Mouse (Mus musculus): ENCODE measurements around the gene Olfr1411. TPM values are rescaled to one million over a fixed set of nuclear protein-coding genes. Genes with fewer than 3 reads are reported as not detected.

The Olfr1411 gene
- not detected in 2 replicates for polyA plus RNA-seq (2015; fragmentation: Nextera tagmentation; extraction: Ambion mirVana)

- ATAC-seq (replicated peaks; ENCODE audit: extremely low read depth, insufficient read depth, low FRiP score): no peak
- Histone ChIP-seq H3K27ac (ENCODE audit: low read length) (no peak within 1 kb of the TSS), H3K9me3 (replicated peaks; ENCODE audit: control insufficient read depth, low read length) (no peaks in the 10 kb centered on the region), H3K27me3 (ENCODE audit: control insufficient read depth, insufficient read depth, low read length) (no peaks in the 10 kb centered on the region), H3K36me3 (ENCODE audit: control insufficient read depth, insufficient read depth) (no peaks in the 10 kb centered on the region), H3K4me2 (ENCODE audit: low read depth, low read length) (no peak within 1 kb of the TSS), H3K4me3 (ENCODE audit: low read length) (no peak within 1 kb of the TSS), H3K9ac (ENCODE audit: low read length) (no peak within 1 kb of the TSS), H3K4me1 (ENCODE audit: control insufficient read depth, insufficient read depth, low read length) (no peaks in the 10 kb centered on the region)
Measured at GRCm38 (mm10) chr1:92594111-92594510, at the start of gene Olfr1411. Gene Olfr1411, plus strand, starts transcription at chr1:92594411.

- ATAC-seq (replicated peaks; ENCODE audit: extremely low read depth, insufficient read depth, low FRiP score): no peak
- Histone ChIP-seq H3K27ac (ENCODE audit: low read length) (no peak overlapping the region), H3K9ac (ENCODE audit: low read length) (no peak overlapping the region), H3K9me3 (replicated peaks; ENCODE audit: control insufficient read depth, low read length) (no peaks in the 10 kb centered on the region), H3K27me3 (ENCODE audit: control insufficient read depth, insufficient read depth, low read length) (no peaks in the 10 kb centered on the region), H3K4me1 (ENCODE audit: control insufficient read depth, insufficient read depth, low read length) (no peaks in the 10 kb centered on the region), H3K4me2 (ENCODE audit: low read depth, low read length) (no peak overlapping the region), H3K36me3 (ENCODE audit: control insufficient read depth, insufficient read depth) (no peaks in the 10 kb centered on the region), H3K4me3 (ENCODE audit: low read length) (no peak overlapping the region)
- WGBS: 78% methylated on average over 2 of the region's 2 CpGs
Measured at GRCm38 (mm10) chr1:92545929-92546328, 48.3 kb upstream of the Olfr1411 start.

- Histone ChIP-seq H3K9ac (ENCODE audit: low read length) (no peak within 1 kb of the TSS), H3K4me1 (ENCODE audit: control insufficient read depth, insufficient read depth, low read length) (no peaks in the 10 kb centered on the region), H3K4me2 (ENCODE audit: low read depth, low read length) (no peak within 1 kb of the TSS), H3K27ac (ENCODE audit: low read length) (no peak within 1 kb of the TSS), H3K36me3 (ENCODE audit: control insufficient read depth, insufficient read depth) (no peaks in the 10 kb centered on the region), H3K9me3 (replicated peaks; ENCODE audit: control insufficient read depth, low read length) (no peaks in the 10 kb centered on the region), H3K27me3 (ENCODE audit: control insufficient read depth, insufficient read depth, low read length) (no peaks in the 10 kb centered on the region), H3K4me3 (ENCODE audit: low read length) (no peak within 1 kb of the TSS)
- ATAC-seq (replicated peaks; ENCODE audit: extremely low read depth, insufficient read depth, low FRiP score): no peak
- 83% methylated on average over 3 of the region's 3 CpGs for WGBS
Measured at GRCm38 (mm10) chr1:92571022-92571421, 23.2 kb upstream of the Olfr1411 start, which contains the start of gene Olfr1413. Gene Olfr1413, plus strand, starts transcription at chr1:92571322.

GRCm38 (mm10) chr1:92585479-92585878 is 8.7 kb upstream of the Olfr1411 start, which contains the start of gene Olfr1412:
Gene Olfr1412, plus strand, starts transcription at chr1:92585779.
- H3K9ac ChIP-seq (ENCODE audit: low read length): no peak within 1 kb of the TSS
- 77% methylated on average over 2 of the region's 2 CpGs for WGBS
- ATAC-seq (replicated peaks; ENCODE audit: extremely low read depth, insufficient read depth, low FRiP score): no peak

GRCm38 (mm10) chr1:92596019-92596418 is 1.8 kb downstream of the Olfr1411 start:
- no peaks in the 10 kb centered on the region for H3K4me1 ChIP-seq (ENCODE audit: control insufficient read depth, insufficient read depth, low read length)
- H3K4me2 ChIP-seq (ENCODE audit: low read depth, low read length): no peak overlapping the region
- WGBS: 66% methylated on average over 3 of the region's 3 CpGs
- no peaks in the 10 kb centered on the region for H3K27me3 ChIP-seq (ENCODE audit: control insufficient read depth, insufficient read depth, low read length)
- ATAC-seq (replicated peaks; ENCODE audit: extremely low read depth, insufficient read depth, low FRiP score): no peak
- H3K4me3 ChIP-seq (ENCODE audit: low read length): no peak overlapping the region
- H3K9ac ChIP-seq (ENCODE audit: low read length): no peak overlapping the region
- H3K36me3 ChIP-seq (ENCODE audit: control insufficient read depth, insufficient read depth): no peaks in the 10 kb centered on the region
- H3K9me3 ChIP-seq (replicated peaks; ENCODE audit: control insufficient read depth, low read length): no peaks in the 10 kb centered on the region
- no peak overlapping the region for H3K27ac ChIP-seq (ENCODE audit: low read length)

More at GRCm38 (mm10) chr1:92585479-92585878, 8.7 kb upstream of the Olfr1411 start, which contains the start of gene Olfr1412:
- no peak within 1 kb of the TSS for H3K4me3 ChIP-seq (ENCODE audit: low read length)
- no peaks in the 10 kb centered on the region for H3K27me3 ChIP-seq (ENCODE audit: control insufficient read depth, insufficient read depth, low read length)
- H3K9me3 ChIP-seq (replicated peaks; ENCODE audit: control insufficient read depth, low read length): peaks cover 7% of the 10 kb centered on the region
- no peaks in the 10 kb centered on the region for H3K36me3 ChIP-seq (ENCODE audit: control insufficient read depth, insufficient read depth)
- no peak within 1 kb of the TSS for H3K27ac ChIP-seq (ENCODE audit: low read length)
- H3K4me2 ChIP-seq (ENCODE audit: low read depth, low read length): no peak within 1 kb of the TSS
- no peaks in the 10 kb centered on the region for H3K4me1 ChIP-seq (ENCODE audit: control insufficient read depth, insufficient read depth, low read length)

GRCm38 (mm10) chr1:92605482-92605881 is 11.3 kb downstream of the Olfr1411 start, which contains the start of gene Olfr1410:
Gene Olfr1410, plus strand, starts transcription at chr1:92605782.
- Histone ChIP-seq H3K27me3 (ENCODE audit: control insufficient read depth, insufficient read depth, low read length) (peaks cover 6% of the 10 kb centered on the region; the same call in 1 of the 2 replicates), H3K27ac (ENCODE audit: low read length) (no peak within 1 kb of the TSS)
- no peak for ATAC-seq (replicated peaks; ENCODE audit: extremely low read depth, insufficient read depth, low FRiP score)

GRCm38 (mm10) chr1:92607711-92608110 is 13.5 kb downstream of the Olfr1411 start:
- Histone ChIP-seq H3K9ac (ENCODE audit: low read length) (no peak overlapping the region), H3K4me3 (ENCODE audit: low read length) (no peak overlapping the region), H3K36me3 (ENCODE audit: control insufficient read depth, insufficient read depth) (no peaks in the 10 kb centered on the region), H3K27ac (ENCODE audit: low read length) (no peak overlapping the region), H3K9me3 (replicated peaks; ENCODE audit: control insufficient read depth, low read length) (no peaks in the 10 kb centered on the region), H3K4me2 (ENCODE audit: low read depth, low read length) (no peak overlapping the region), H3K4me1 (ENCODE audit: control insufficient read depth, insufficient read depth, low read length) (no peaks in the 10 kb centered on the region), H3K27me3 (ENCODE audit: control insufficient read depth, insufficient read depth, low read length) (peaks cover 8% of the 10 kb centered on the region)
- ATAC-seq (replicated peaks; ENCODE audit: extremely low read depth, insufficient read depth, low FRiP score): no peak
- 68% methylated on average over 4 of the region's 4 CpGs for WGBS

More at GRCm38 (mm10) chr1:92605482-92605881, 11.3 kb downstream of the Olfr1411 start, which contains the start of gene Olfr1410:
- 79% methylated on average over 1 of the region's 1 CpGs for WGBS
- Histone ChIP-seq H3K9ac (ENCODE audit: low read length) (no peak within 1 kb of the TSS), H3K4me1 (ENCODE audit: control insufficient read depth, insufficient read depth, low read length) (no peaks in the 10 kb centered on the region), H3K4me2 (ENCODE audit: low read depth, low read length) (no peak within 1 kb of the TSS), H3K9me3 (replicated peaks; ENCODE audit: control insufficient read depth, low read length) (no peaks in the 10 kb centered on the region), H3K4me3 (ENCODE audit: low read length) (no peak within 1 kb of the TSS), H3K36me3 (ENCODE audit: control insufficient read depth, insufficient read depth) (no peaks in the 10 kb centered on the region)

GRCm38 (mm10) chr1:92611008-92611407 is 16.8 kb downstream of the Olfr1411 start:
- H3K9me3 ChIP-seq (replicated peaks; ENCODE audit: control insufficient read depth, low read length): no peaks in the 10 kb centered on the region
- no peaks in the 10 kb centered on the region for H3K36me3 ChIP-seq (ENCODE audit: control insufficient read depth, insufficient read depth)
- 3% methylated on average over 5 of the region's 5 CpGs for WGBS
- H3K4me2 ChIP-seq (ENCODE audit: low read depth, low read length): no peak overlapping the region
- H3K27ac ChIP-seq (ENCODE audit: low read length): no peak overlapping the region
- no peak overlapping the region for H3K9ac ChIP-seq (ENCODE audit: low read length)
- H3K4me3 ChIP-seq (ENCODE audit: low read length): no peak overlapping the region
- no peaks in the 10 kb centered on the region for H3K4me1 ChIP-seq (ENCODE audit: control insufficient read depth, insufficient read depth, low read length)
- H3K27me3 ChIP-seq (ENCODE audit: control insufficient read depth, insufficient read depth, low read length): peaks cover 8% of the 10 kb centered on the region
- ATAC-seq (replicated peaks; ENCODE audit: extremely low read depth, insufficient read depth, low FRiP score): no peak

- Histone ChIP-seq H3K9me3 (replicated peaks; ENCODE audit: control insufficient read depth, low read length) (no peaks in the 10 kb centered on the region), H3K4me3 (ENCODE audit: low read length) (no peak overlapping the region), H3K27ac (ENCODE audit: low read length) (no peak overlapping the region), H3K4me1 (ENCODE audit: control insufficient read depth, insufficient read depth, low read length) (no peaks in the 10 kb centered on the region), H3K9ac (ENCODE audit: low read length) (no peak overlapping the region), H3K4me2 (ENCODE audit: low read depth, low read length) (no peak overlapping the region), H3K36me3 (ENCODE audit: control insufficient read depth, insufficient read depth) (no peaks in the 10 kb centered on the region), H3K27me3 (ENCODE audit: control insufficient read depth, insufficient read depth, low read length) (peaks cover 10% of the 10 kb centered on the region)
- WGBS: 38% methylated on average over 4 of the region's 4 CpGs
- ATAC-seq (replicated peaks; ENCODE audit: extremely low read depth, insufficient read depth, low FRiP score): no peak
Measured at GRCm38 (mm10) chr1:92613175-92613574, 19.0 kb downstream of the Olfr1411 start.

Measured in heart, embryonic 16.5 days (tissue).